Mouse (Mus musculus): ENCODE results near the gene Fyn. TPM values are rescaled to one million over a fixed set of nuclear protein-coding genes. Genes with fewer than 3 reads are reported as not detected.

Fyn gene
- polyA plus RNA-seq, 1 experiment from 2014 or later = 22.4 TPM

DNA sequence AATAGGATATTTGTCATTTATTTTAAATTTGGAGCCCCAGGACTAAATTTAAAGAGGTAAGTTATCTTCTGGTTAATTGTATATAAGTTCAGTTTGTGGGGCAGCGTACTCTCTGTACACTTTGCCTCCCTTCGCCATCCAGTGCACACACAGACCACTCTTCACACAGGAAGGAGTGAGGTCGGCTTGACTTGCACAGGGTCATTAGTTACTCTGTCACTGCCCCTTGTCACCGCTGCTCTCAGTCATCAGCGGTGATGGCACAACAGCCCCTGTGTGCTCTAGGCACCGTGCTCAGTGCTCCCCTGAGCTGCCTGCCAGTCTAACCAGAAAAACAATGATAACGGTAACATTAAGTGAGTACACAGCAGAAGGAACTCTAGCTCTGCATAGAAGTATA, 21.9 kb downstream of the Fyn start:
- H3K9me3 ChIP-seq (ENCODE audit: low read length) = peaks cover 7% of the 10 kb centered on the region; the same call in 1 of the 2 replicates
- H3K27ac ChIP-seq (ENCODE audit: low read length) = no peak overlapping the region
- 73% methylated on average over 7 of the region's 7 CpGs for WGBS
- peaks cover 10% of the 10 kb centered on the region for H3K4me1 ChIP-seq (ENCODE audit: insufficient read depth, low read length)
- no peaks in the 10 kb centered on the region for H3K27me3 ChIP-seq (ENCODE audit: insufficient read depth, low read length)
- H3K36me3 ChIP-seq (ENCODE audit: insufficient read depth, low read length) = peaks cover 13% of the 10 kb centered on the region
- H3K4me3 ChIP-seq (ENCODE audit: low read length) = no peak overlapping the region
- no peak for ATAC-seq (ENCODE audit: low FRiP score, low TSS enrichment)
- H3K9ac ChIP-seq (replicated peaks; ENCODE audit: low read length) = no peak overlapping the region
- H3K4me2 ChIP-seq (replicated peaks; ENCODE audit: low read depth, low read length) = no peak overlapping the region

DNA sequence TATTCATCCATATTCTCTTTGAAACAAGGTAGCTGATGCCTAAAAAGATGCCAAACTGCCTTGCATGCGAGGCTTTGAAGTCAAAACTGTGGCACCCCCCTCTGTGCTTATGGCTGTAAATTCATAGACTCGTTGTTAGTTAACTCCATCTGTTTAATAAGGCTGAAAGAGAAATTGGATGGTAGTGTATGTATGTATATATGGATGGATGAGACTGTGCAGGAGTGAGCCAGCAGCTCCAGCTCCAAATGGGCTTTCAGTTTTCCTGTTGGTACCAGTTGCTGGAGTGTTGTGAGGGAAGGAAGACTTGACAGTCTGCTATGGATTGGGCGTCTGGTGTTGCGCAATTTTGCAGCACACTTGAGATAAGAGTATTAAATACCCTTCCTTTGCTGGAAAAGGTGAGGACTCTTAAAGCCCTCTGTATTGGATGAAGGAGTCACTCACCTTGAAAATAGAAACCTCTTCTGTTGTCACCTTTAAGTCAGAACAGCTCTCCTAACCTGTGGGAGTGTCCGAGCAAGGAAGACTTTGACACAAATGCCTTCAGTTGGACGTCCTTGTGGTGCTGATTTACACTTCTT, 24.3 kb downstream of the Fyn start:
- Histone ChIP-seq H3K27ac (ENCODE audit: low read length) (no peak overlapping the region), H3K36me3 (ENCODE audit: insufficient read depth, low read length) (peaks cover 19% of the 10 kb centered on the region), H3K9ac (replicated peaks; ENCODE audit: low read length) (no peak overlapping the region), H3K9me3 (ENCODE audit: low read length) (peaks cover 7% of the 10 kb centered on the region; the same call in 1 of the 2 replicates), H3K27me3 (ENCODE audit: insufficient read depth, low read length) (no peaks in the 10 kb centered on the region), H3K4me1 (ENCODE audit: insufficient read depth, low read length) (peaks cover 5% of the 10 kb centered on the region; the same call in 1 of the 2 replicates), H3K4me2 (replicated peaks; ENCODE audit: low read depth, low read length) (no peak overlapping the region), H3K4me3 (ENCODE audit: low read length) (no peak overlapping the region)
- whole genome bisulfite sequencing = 78% methylated on average over 6 of the region's 6 CpGs
- no peak for ATAC-seq (ENCODE audit: low FRiP score, low TSS enrichment)

- no peak overlapping the region for H3K4me3 ChIP-seq (ENCODE audit: low read length)
- H3K36me3 ChIP-seq (ENCODE audit: insufficient read depth, low read length) = peaks cover 19% of the 10 kb centered on the region
- H3K4me1 ChIP-seq (ENCODE audit: insufficient read depth, low read length) = peaks cover 12% of the 10 kb centered on the region
- no peaks in the 10 kb centered on the region for H3K27me3 ChIP-seq (ENCODE audit: insufficient read depth, low read length)
- H3K9me3 ChIP-seq (ENCODE audit: low read length) = peaks cover 7% of the 10 kb centered on the region; the same call in 1 of the 2 replicates
- ATAC-seq (ENCODE audit: low FRiP score, low TSS enrichment) = no peak
- H3K4me2 ChIP-seq (replicated peaks; ENCODE audit: low read depth, low read length) = no peak overlapping the region
- WGBS = 86% methylated on average over 5 of the region's 5 CpGs
- H3K9ac ChIP-seq (replicated peaks; ENCODE audit: low read length) = no peak overlapping the region
- no peak overlapping the region for H3K27ac ChIP-seq (ENCODE audit: low read length)
These were observed 26.9 kb downstream of the Fyn start for GRCm38 (mm10) chr10:39395544-39395943.

DNA sequence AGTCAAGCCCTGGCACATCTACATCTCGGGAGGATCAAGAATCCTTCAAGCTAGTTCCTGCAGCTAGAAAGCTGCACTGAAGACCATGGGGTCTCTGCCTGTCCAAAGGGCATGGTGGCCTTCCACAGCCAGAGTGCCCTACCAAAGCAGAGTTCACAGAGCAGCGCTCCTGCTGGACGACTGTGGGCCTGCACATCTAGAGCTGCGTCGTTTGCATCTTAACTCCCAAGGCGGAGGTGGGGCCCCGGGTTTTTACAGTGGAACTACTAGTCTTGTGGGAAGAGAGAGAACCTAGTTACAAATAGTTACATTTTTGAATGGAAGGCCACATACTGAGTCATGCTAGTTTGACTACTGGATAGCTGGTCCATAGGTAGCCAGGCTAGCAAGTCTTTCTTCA, 30.3 kb downstream of the Fyn start:
- no peak overlapping the region for H3K9ac ChIP-seq (replicated peaks; ENCODE audit: low read length)
- peaks cover 12% of the 10 kb centered on the region for H3K4me1 ChIP-seq (ENCODE audit: insufficient read depth, low read length)
- no peak overlapping the region for H3K4me3 ChIP-seq (ENCODE audit: low read length)
- H3K27ac ChIP-seq (ENCODE audit: low read length) = no peak overlapping the region
- peaks cover 2% of the 10 kb centered on the region; the same call in 1 of the 2 replicates for H3K9me3 ChIP-seq (ENCODE audit: low read length)
- no peak overlapping the region for H3K4me2 ChIP-seq (replicated peaks; ENCODE audit: low read depth, low read length)
- 83% methylated on average over 7 of the region's 7 CpGs for WGBS
- H3K36me3 ChIP-seq (ENCODE audit: insufficient read depth, low read length) = peaks cover 18% of the 10 kb centered on the region
- no peaks in the 10 kb centered on the region for H3K27me3 ChIP-seq (ENCODE audit: insufficient read depth, low read length)
- ATAC-seq (ENCODE audit: low FRiP score, low TSS enrichment) = no peak

DNA sequence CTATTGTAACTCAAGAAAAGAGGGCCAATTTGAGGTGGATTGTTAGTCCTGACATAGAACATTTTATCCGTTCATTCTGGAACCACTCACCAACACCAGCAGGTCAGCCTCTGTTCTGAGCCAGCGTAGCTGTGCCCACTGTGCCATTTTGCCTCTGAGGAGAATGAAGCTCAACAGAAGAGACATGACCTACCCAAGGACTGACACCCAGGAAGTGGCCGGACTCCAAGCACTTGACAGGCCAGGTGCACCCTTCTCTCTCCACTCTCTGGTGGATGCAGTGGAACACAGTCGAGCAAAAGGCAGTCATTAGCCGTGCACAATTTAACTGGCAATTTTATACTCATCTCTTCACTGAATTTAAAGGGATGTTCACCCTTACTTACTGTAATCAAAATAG, 31.5 kb downstream of the Fyn start:
- Histone ChIP-seq H3K36me3 (ENCODE audit: insufficient read depth, low read length) (peaks cover 18% of the 10 kb centered on the region), H3K9ac (replicated peaks; ENCODE audit: low read length) (no peak overlapping the region), H3K27ac (ENCODE audit: low read length) (no peak overlapping the region), H3K4me1 (ENCODE audit: insufficient read depth, low read length) (peaks cover 7% of the 10 kb centered on the region), H3K27me3 (ENCODE audit: insufficient read depth, low read length) (no peaks in the 10 kb centered on the region), H3K9me3 (ENCODE audit: low read length) (peaks cover 2% of the 10 kb centered on the region; the same call in 1 of the 2 replicates), H3K4me2 (replicated peaks; ENCODE audit: low read depth, low read length) (no peak overlapping the region), H3K4me3 (ENCODE audit: low read length) (no peak overlapping the region)
- no peak for ATAC-seq (ENCODE audit: low FRiP score, low TSS enrichment)
- WGBS = 77% methylated on average over 5 of the region's 5 CpGs

DNA sequence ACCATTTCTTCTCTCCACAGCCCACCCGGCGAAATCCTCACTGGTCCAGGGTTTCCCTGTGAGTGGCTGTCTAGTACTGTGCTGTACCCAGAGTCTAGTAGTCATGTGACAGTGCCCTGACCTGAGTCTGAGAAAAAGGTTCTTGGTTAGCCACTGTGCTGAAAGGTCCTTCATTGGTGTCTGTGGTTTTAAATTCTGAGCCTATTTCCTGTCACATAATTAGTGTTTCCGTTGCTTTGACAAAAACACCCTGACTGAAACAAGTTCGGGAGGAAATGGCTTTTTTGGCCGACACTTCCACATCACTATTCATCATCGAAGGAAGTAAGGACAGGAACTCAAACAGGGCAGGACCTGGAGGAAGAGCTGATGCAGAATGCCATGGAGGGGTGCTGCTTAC, 33.8 kb downstream of the Fyn start:
- H3K36me3 ChIP-seq (ENCODE audit: insufficient read depth, low read length) = peaks cover 10% of the 10 kb centered on the region
- no peak overlapping the region for H3K9ac ChIP-seq (replicated peaks; ENCODE audit: low read length)
- no peak overlapping the region for H3K4me3 ChIP-seq (ENCODE audit: low read length)
- no peaks in the 10 kb centered on the region for H3K27me3 ChIP-seq (ENCODE audit: insufficient read depth, low read length)
- peaks cover 23% of the 10 kb centered on the region for H3K4me1 ChIP-seq (ENCODE audit: insufficient read depth, low read length)
- WGBS = 59% methylated on average over 6 of the region's 6 CpGs
- H3K4me2 ChIP-seq (replicated peaks; ENCODE audit: low read depth, low read length) = no peak overlapping the region
- peaks cover 2% of the 10 kb centered on the region; the same call in 1 of the 2 replicates for H3K9me3 ChIP-seq (ENCODE audit: low read length)
- no peak for ATAC-seq (ENCODE audit: low FRiP score, low TSS enrichment)
- no peak overlapping the region for H3K27ac ChIP-seq (ENCODE audit: low read length)

DNA sequence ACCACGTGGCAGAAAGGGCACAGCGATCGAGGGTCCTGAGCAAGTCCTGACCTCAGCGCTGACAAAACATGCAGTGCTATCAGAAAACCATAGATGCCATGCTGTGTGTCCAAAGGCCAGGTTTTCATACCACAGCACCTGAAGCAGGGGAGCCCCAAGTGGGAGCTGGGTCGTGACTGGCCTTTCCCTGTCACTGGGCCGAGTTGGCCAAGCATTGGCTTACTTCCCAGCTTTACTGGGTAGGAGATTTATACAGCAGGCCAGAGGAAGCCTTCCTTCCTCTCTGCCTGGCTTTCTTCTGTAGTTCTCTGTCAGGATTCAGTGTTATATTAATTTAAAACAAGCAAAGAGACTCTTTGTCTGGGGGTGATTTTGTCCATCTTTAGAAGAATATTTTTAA, 35.1 kb downstream of the Fyn start:
- ATAC-seq (ENCODE audit: low FRiP score, low TSS enrichment) = no peak
- no peak overlapping the region for H3K9ac ChIP-seq (replicated peaks; ENCODE audit: low read length)
- H3K27ac ChIP-seq (ENCODE audit: low read length) = no peak overlapping the region
- peaks cover 2% of the 10 kb centered on the region; the same call in 1 of the 2 replicates for H3K9me3 ChIP-seq (ENCODE audit: low read length)
- peaks cover 7% of the 10 kb centered on the region; the same call in 1 of the 2 replicates for H3K36me3 ChIP-seq (ENCODE audit: insufficient read depth, low read length)
- WGBS = 90% methylated on average over 6 of the region's 6 CpGs
- peaks cover 23% of the 10 kb centered on the region for H3K4me1 ChIP-seq (ENCODE audit: insufficient read depth, low read length)
- H3K4me2 ChIP-seq (replicated peaks; ENCODE audit: low read depth, low read length) = no peak overlapping the region
- no peaks in the 10 kb centered on the region for H3K27me3 ChIP-seq (ENCODE audit: insufficient read depth, low read length)
- H3K4me3 ChIP-seq (ENCODE audit: low read length) = no peak overlapping the region

DNA sequence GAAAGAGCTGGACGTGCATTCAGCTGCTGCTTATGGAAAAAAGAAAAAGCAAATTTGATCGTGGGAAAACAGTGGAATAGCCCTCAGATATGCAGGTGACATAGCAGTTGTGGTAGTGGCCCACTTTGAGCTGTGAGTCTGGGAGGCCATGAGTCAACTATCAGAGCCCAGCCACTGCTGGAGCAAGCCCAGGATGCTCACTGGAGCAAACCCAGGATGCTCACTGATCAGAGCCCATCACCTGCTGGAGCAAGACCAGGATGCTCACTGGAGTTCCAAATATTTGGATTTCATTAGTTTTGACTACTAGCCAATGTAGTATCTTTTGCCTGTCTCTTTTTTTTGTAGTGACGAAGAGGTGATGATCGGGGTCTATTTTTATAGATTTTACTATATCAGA, 35.5 kb downstream of the Fyn start:
- ATAC-seq (ENCODE audit: low FRiP score, low TSS enrichment) = no peak
- H3K4me1 ChIP-seq (ENCODE audit: insufficient read depth, low read length) = peaks cover 23% of the 10 kb centered on the region
- no peaks in the 10 kb centered on the region for H3K27me3 ChIP-seq (ENCODE audit: insufficient read depth, low read length)
- no peak overlapping the region for H3K27ac ChIP-seq (ENCODE audit: low read length)
- H3K9me3 ChIP-seq (ENCODE audit: low read length) = peaks cover 2% of the 10 kb centered on the region; the same call in 1 of the 2 replicates
- peaks cover 7% of the 10 kb centered on the region; the same call in 1 of the 2 replicates for H3K36me3 ChIP-seq (ENCODE audit: insufficient read depth, low read length)
- WGBS = 92% methylated on average over 4 of the region's 4 CpGs
- H3K9ac ChIP-seq (replicated peaks; ENCODE audit: low read length) = no peak overlapping the region
- H3K4me2 ChIP-seq (replicated peaks; ENCODE audit: low read depth, low read length) = no peak overlapping the region
- H3K4me3 ChIP-seq (ENCODE audit: low read length) = no peak overlapping the region

- no peaks in the 10 kb centered on the region for H3K27me3 ChIP-seq (ENCODE audit: insufficient read depth, low read length)
- peak overlapping the region; percentile 6; the same call in 1 of the 2 replicates for H3K27ac ChIP-seq (ENCODE audit: low read length)
- H3K4me1 ChIP-seq (ENCODE audit: insufficient read depth, low read length) = peaks cover 16% of the 10 kb centered on the region
- H3K4me2 ChIP-seq (replicated peaks; ENCODE audit: low read depth, low read length) = no peak overlapping the region
- peaks cover 2% of the 10 kb centered on the region; the same call in 1 of the 2 replicates for H3K9me3 ChIP-seq (ENCODE audit: low read length)
- H3K9ac ChIP-seq (replicated peaks; ENCODE audit: low read length) = no peak overlapping the region
- 38% methylated on average over 10 of the region's 10 CpGs for WGBS
- peaks cover 7% of the 10 kb centered on the region; the same call in 1 of the 2 replicates for H3K36me3 ChIP-seq (ENCODE audit: insufficient read depth, low read length)
- no peak overlapping the region for H3K4me3 ChIP-seq (ENCODE audit: low read length)
- ATAC-seq (ENCODE audit: low FRiP score, low TSS enrichment) = peak; percentile 90
These were observed 37.5 kb downstream of the Fyn start for GRCm38 (mm10) chr10:39405982-39406797.

DNA sequence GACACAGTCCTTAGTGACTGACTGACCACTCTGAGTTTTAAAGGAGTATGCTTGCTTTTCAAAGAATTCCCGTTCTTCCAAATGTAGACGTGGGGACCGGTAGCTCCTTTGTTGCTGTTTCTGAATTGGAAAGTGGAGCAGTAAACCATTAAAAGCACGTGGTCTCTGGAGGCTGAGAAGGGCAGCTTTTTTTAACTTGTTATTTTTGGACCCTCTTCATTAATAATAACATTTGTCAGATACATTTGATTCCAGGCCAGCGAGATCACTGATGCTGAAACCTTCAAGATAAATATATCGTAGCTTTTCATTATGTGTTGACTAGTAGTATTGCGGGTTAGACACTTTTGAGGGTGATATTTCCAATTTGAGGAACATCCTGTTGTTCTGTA, 38.1 kb downstream of the Fyn start:
- peaks cover 2% of the 10 kb centered on the region; the same call in 1 of the 2 replicates for H3K9me3 ChIP-seq (ENCODE audit: low read length)
- no peak overlapping the region for H3K4me2 ChIP-seq (replicated peaks; ENCODE audit: low read depth, low read length)
- H3K4me3 ChIP-seq (ENCODE audit: low read length) = no peak overlapping the region
- H3K36me3 ChIP-seq (ENCODE audit: insufficient read depth, low read length) = peaks cover 7% of the 10 kb centered on the region; the same call in 1 of the 2 replicates
- H3K9ac ChIP-seq (replicated peaks; ENCODE audit: low read length) = no peak overlapping the region
- ATAC-seq (ENCODE audit: low FRiP score, low TSS enrichment) = no peak
- no peaks in the 10 kb centered on the region for H3K27me3 ChIP-seq (ENCODE audit: insufficient read depth, low read length)
- 54% methylated on average over 7 of the region's 7 CpGs for WGBS
- peaks cover 16% of the 10 kb centered on the region for H3K4me1 ChIP-seq (ENCODE audit: insufficient read depth, low read length)
- no peak overlapping the region for H3K27ac ChIP-seq (ENCODE audit: low read length)
